Mouse (Mus musculus) hindbrain, postnatal 0 days (tissue): ENCODE measurements at regions not wholly inside any gene's neighbourhood (a gene's known extent, or its start where the extent isn't known, plus 50 kb on each side); places are given as distances from the start of the nearest gene placed in this dataset.

ENCODE experiments used
- ATAC-seq: fragments of 200-750 bp; cut with Nextera tagmentation; 2 replicates; pipeline ENCODE4 v1.8.0; 2017; ENCODE audit warnings: mild to moderate bottlenecking, moderate TSS enrichment, moderate library complexity
- DNase-seq: peaks from one replicate; pipeline ENCODE4 v3.0.0-alpha.2; 2015; ENCODE audit warnings: low spot score
- H3K27ac ChIP-seq: fragments of 300-500 bp; sonication (generic); 2 replicates; pipeline ENCODE4 v1.5.1; 2014; ENCODE audit warnings: mild to moderate bottlenecking
- H3K27me3 ChIP-seq: fragments of 300-500 bp; sonication (generic); 2 replicates; pipeline ENCODE4 v1.6.1; 2014; ENCODE audit warnings: low read length, mixed read lengths; ENCODE audit not compliant: insufficient read depth
- H3K36me3 ChIP-seq: fragments of 300-500 bp; sonication (generic); 2 replicates; pipeline ENCODE4 v1.6.1; 2014; ENCODE audit warnings: low read length, mixed read lengths; ENCODE audit not compliant: insufficient read depth
- H3K4me1 ChIP-seq: fragments of 300-500 bp; sonication (generic); 2 replicates; pipeline ENCODE4 v1.6.1; 2014; ENCODE audit warnings: antibody characterized with exemption, low read length, mixed read lengths; ENCODE audit not compliant: insufficient read depth
- H3K4me2 ChIP-seq: fragments of 300-500 bp; sonication (generic); 2 replicates; pipeline ENCODE4 v1.6.1; 2014; ENCODE audit warnings: low read depth, mild to moderate bottlenecking, low read length, moderate library complexity, mixed read lengths
- H3K4me3 ChIP-seq: fragments of 300-500 bp; sonication (generic); 2 replicates; pipeline ENCODE4 v1.5.1; 2014; ENCODE audit warnings: low read length
- H3K9ac ChIP-seq: fragments of 300-500 bp; sonication (generic); replicated peaks from 2 replicates; pipeline ENCODE4 v1.6.1; 2014; ENCODE audit warnings: mild to moderate bottlenecking, low read length, moderate library complexity, mixed read lengths
- H3K9me3 ChIP-seq: fragments of 300-500 bp; sonication (generic); 2 replicates; pipeline ENCODE4 v1.6.1; 2016; ENCODE audit warnings: low read length, mixed read lengths
- CTCF ChIP-seq: IDR thresholded peaks from 2 replicates; pipeline ENCODE4 v1.5.1; 2016; ENCODE audit warnings: antibody characterized with exemption, control low read depth, low read depth
- WGBS: fragments of 180-500 bp; shearing (Covaris S2); extraction: QIAGEN DNeasy Blood & Tissue Kit; methylation state at CpG from one replicate; pipeline ENCODE4 v1.1.7; 2014; 5-methylcytosine and 5-hydroxymethylcytosine counted together

- no peak overlapping the region for H3K9ac ChIP-seq
- ATAC-seq = no peak
- H3K4me3 ChIP-seq = no peak overlapping the region
- H3K9me3 ChIP-seq = no peaks in the 10 kb centered on the region
- 96% methylated on average over 17 of the region's 17 CpGs for WGBS
- H3K4me2 ChIP-seq = no peak overlapping the region
- no peaks in the 10 kb centered on the region for H3K27me3 ChIP-seq
- no peak for DNase-seq
- no peak for TF ChIP-seq CTCF
- H3K4me1 ChIP-seq = no peaks in the 10 kb centered on the region
- H3K36me3 ChIP-seq = no peaks in the 10 kb centered on the region
- no peak overlapping the region for H3K27ac ChIP-seq
These were observed 128.6 kb downstream of the Map3k7 start for GRCm38 (mm10) chr4:32092320-32093041.

GRCm38 (mm10) chr4:32098233-32098632 lies 134.3 kb downstream of the Map3k7 start:
- no peaks in the 10 kb centered on the region for H3K36me3 ChIP-seq
- H3K4me1 ChIP-seq = no peaks in the 10 kb centered on the region
- H3K27me3 ChIP-seq = no peaks in the 10 kb centered on the region
- DNase-seq (no peak), ATAC-seq (no peak)
- no peak overlapping the region for H3K27ac ChIP-seq
- H3K4me2 ChIP-seq = no peak overlapping the region
- TF ChIP-seq CTCF = no peak
- H3K9me3 ChIP-seq = no peaks in the 10 kb centered on the region
- WGBS = 69% methylated on average over 9 of the region's 9 CpGs
- no peak overlapping the region for H3K4me3 ChIP-seq
- no peak overlapping the region for H3K9ac ChIP-seq

- Histone ChIP-seq H3K9ac (no peak overlapping the region), H3K4me1 (no peaks in the 10 kb centered on the region), H3K27me3 (no peaks in the 10 kb centered on the region), H3K27ac (no peak overlapping the region), H3K4me3 (no peak overlapping the region), H3K36me3 (no peaks in the 10 kb centered on the region), H3K4me2 (no peak overlapping the region), H3K9me3 (no peaks in the 10 kb centered on the region)
- DNase-seq (no peak), ATAC-seq (no peak)
- 68% methylated on average over 5 of the region's 5 CpGs for WGBS
- no peak for TF ChIP-seq CTCF
These were observed 137.1 kb downstream of the Map3k7 start for GRCm38 (mm10) chr4:32101002-32101401.

- no peak overlapping the region for H3K4me3 ChIP-seq
- no peak for TF ChIP-seq CTCF
- 0 out of 2 replicates have a peak, but pooled peaks cover 4% of the 10 kb centered on the region for H3K4me1 ChIP-seq
- no peaks in the 10 kb centered on the region for H3K36me3 ChIP-seq
- no peak overlapping the region; the same call in 1 of the 2 replicates for H3K27ac ChIP-seq
- no peak overlapping the region for H3K9ac ChIP-seq
- 0 out of 2 replicates have a peak, but pooled peaks have one; percentile 43 for ATAC-seq
- peak; percentile 50 for DNase-seq
- H3K4me2 ChIP-seq = no peak overlapping the region
- 15% methylated on average over 5 of the region's 5 CpGs for WGBS
- H3K9me3 ChIP-seq = no peaks in the 10 kb centered on the region
- H3K27me3 ChIP-seq = no peaks in the 10 kb centered on the region
These were observed 131.9 kb upstream of the Bach2 start for GRCm38 (mm10) chr4:32106664-32107171.

GRCm38 (mm10) chr4:32122320-32122719 lies 116.3 kb upstream of the Bach2 start:
- Histone ChIP-seq H3K27ac (no peak overlapping the region), H3K27me3 (no peaks in the 10 kb centered on the region), H3K4me2 (no peak overlapping the region), H3K36me3 (no peaks in the 10 kb centered on the region), H3K4me3 (no peak overlapping the region), H3K9me3 (no peaks in the 10 kb centered on the region), H3K9ac (no peak overlapping the region), H3K4me1 (no peaks in the 10 kb centered on the region)
- peak; percentile 54 for DNase-seq
- ATAC-seq = peak; percentile 66; the same call in 1 of the 2 replicates
- no peak for TF ChIP-seq CTCF
- 70% methylated on average over 6 of the region's 6 CpGs for WGBS

GRCm38 (mm10) chr4:32126828-32127227 lies 111.8 kb upstream of the Bach2 start:
- H3K27ac ChIP-seq = no peak overlapping the region
- no peaks in the 10 kb centered on the region for H3K36me3 ChIP-seq
- no peaks in the 10 kb centered on the region for H3K9me3 ChIP-seq
- H3K9ac ChIP-seq = no peak overlapping the region
- H3K27me3 ChIP-seq = no peaks in the 10 kb centered on the region
- WGBS = 88% methylated on average over 8 of the region's 8 CpGs
- no peak overlapping the region for H3K4me3 ChIP-seq
- no peak for ATAC-seq
- no peak for DNase-seq
- H3K4me2 ChIP-seq = no peak overlapping the region
- no peak for TF ChIP-seq CTCF
- no peaks in the 10 kb centered on the region for H3K4me1 ChIP-seq

- no peak overlapping the region for H3K4me3 ChIP-seq
- no peak for TF ChIP-seq CTCF
- 68% methylated on average over 12 of the region's 12 CpGs for WGBS
- H3K36me3 ChIP-seq = no peaks in the 10 kb centered on the region
- no peak overlapping the region for H3K4me2 ChIP-seq
- no peak overlapping the region for H3K27ac ChIP-seq
- no peak for ATAC-seq
- no peak for DNase-seq
- no peaks in the 10 kb centered on the region for H3K4me1 ChIP-seq
- H3K27me3 ChIP-seq = no peaks in the 10 kb centered on the region
- no peaks in the 10 kb centered on the region for H3K9me3 ChIP-seq
- H3K9ac ChIP-seq = no peak overlapping the region
These were observed 108.0 kb upstream of the Bach2 start for GRCm38 (mm10) chr4:32130594-32130993.
